Mouse (Mus musculus): ENCODE measurements at regions not wholly inside any gene's neighbourhood (a gene's known extent, or its start where the extent isn't known, plus 50 kb on each side); places are given as distances from the start of the nearest gene placed in this dataset.

DNA sequence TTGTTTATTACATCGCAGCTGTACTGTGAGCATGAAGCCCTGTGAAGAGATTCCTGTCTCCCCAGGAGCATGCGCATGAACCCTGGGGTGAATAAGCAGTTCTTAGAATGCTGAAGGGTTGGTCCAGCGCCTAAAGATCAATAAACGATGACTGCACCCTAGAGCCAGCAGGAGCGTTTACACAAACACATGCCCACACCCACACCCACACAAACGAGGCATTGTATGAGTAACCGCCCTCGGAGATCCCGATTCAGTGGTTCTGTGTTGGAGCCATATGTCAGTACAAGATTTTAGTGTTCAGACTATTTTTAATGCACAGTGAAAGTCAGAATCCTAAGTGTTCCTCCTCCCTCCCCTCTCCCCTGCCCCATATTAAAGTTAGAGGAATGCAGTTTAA is 57.3 kb downstream of the Edn1 start:
- H3K27ac ChIP-seq = no peak overlapping the region
- no peaks in the 10 kb centered on the region for H3K27me3 ChIP-seq (replicated peaks)
- WGBS = 66% methylated on average over 9 of the region's 9 CpGs
- H3K4me2 ChIP-seq (replicated peaks) = no peak overlapping the region
- H3K4me3 ChIP-seq (replicated peaks) = no peak overlapping the region
- no peaks in the 10 kb centered on the region for H3K36me3 ChIP-seq
- no peak overlapping the region for H3K9ac ChIP-seq
- H3K4me1 ChIP-seq (replicated peaks) = no peaks in the 10 kb centered on the region
- H3K9me3 ChIP-seq = no peaks in the 10 kb centered on the region
- no peak for ATAC-seq

- H3K4me3 ChIP-seq (replicated peaks) = no peak overlapping the region
- peak; percentile 82 for ATAC-seq
- 0 out of 2 replicates have a peak, but pooled peaks cover 3% of the 10 kb centered on the region for H3K4me1 ChIP-seq (replicated peaks)
- 64% methylated on average over 7 of the region's 7 CpGs for WGBS
- H3K9ac ChIP-seq = no peak overlapping the region
- no peaks in the 10 kb centered on the region for H3K9me3 ChIP-seq
- H3K27me3 ChIP-seq (replicated peaks) = no peaks in the 10 kb centered on the region
- no peak overlapping the region for H3K4me2 ChIP-seq (replicated peaks)
- H3K36me3 ChIP-seq = no peaks in the 10 kb centered on the region
- H3K27ac ChIP-seq = 0 out of 2 replicates have a peak overlapping the region, but pooled peaks have one; percentile 44
Observed at GRCm38 (mm10) chr13:42367655-42368554, 66.6 kb downstream of the Edn1 start.

- Histone ChIP-seq H3K4me2 (replicated peaks) (no peak overlapping the region), H3K36me3 (no peaks in the 10 kb centered on the region), H3K4me1 (replicated peaks) (0 out of 2 replicates have a peak, but pooled peaks cover 3% of the 10 kb centered on the region), H3K9me3 (no peaks in the 10 kb centered on the region), H3K27me3 (replicated peaks) (no peaks in the 10 kb centered on the region), H3K9ac (no peak overlapping the region), H3K27ac (no peak overlapping the region), H3K4me3 (replicated peaks) (no peak overlapping the region)
- ATAC-seq = no peak
- WGBS = 62% methylated on average over 1 of the region's 1 CpGs
Observed at GRCm38 (mm10) chr13:42369826-42370225, 68.5 kb downstream of the Edn1 start.

DNA sequence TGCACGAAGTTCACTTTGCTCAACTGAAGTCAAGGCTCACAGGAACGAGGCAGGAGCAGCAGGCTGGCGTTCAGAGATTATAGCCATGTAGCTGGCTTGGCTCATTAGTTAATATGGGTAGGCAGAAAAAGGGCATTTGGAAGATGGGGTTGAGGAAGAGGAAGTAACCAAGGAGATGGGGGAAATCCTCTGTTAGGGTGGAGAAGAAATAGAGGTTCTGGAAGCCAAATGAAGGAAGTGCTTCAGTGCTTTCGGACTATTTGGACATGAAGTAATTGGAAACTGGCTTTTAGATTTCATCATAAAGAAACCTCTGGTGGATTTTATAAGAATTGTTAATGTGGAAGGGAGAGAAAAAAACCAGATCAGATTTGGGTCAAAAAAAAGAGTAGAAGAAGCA is 70.9 kb downstream of the Edn1 start:
- Histone ChIP-seq H3K4me1 (replicated peaks) (0 out of 2 replicates have a peak, but pooled peaks cover 3% of the 10 kb centered on the region), H3K27me3 (replicated peaks) (no peaks in the 10 kb centered on the region), H3K9me3 (no peaks in the 10 kb centered on the region), H3K4me2 (replicated peaks) (no peak overlapping the region), H3K9ac (no peak overlapping the region), H3K4me3 (replicated peaks) (no peak overlapping the region), H3K36me3 (no peaks in the 10 kb centered on the region), H3K27ac (no peak overlapping the region)
- WGBS = 83% methylated on average over 4 of the region's 4 CpGs
- no peak for ATAC-seq

- no peak overlapping the region for H3K4me2 ChIP-seq (replicated peaks)
- no peak overlapping the region for H3K9ac ChIP-seq
- H3K27ac ChIP-seq = no peak overlapping the region
- 0 out of 2 replicates have a peak, but pooled peaks cover 3% of the 10 kb centered on the region for H3K4me1 ChIP-seq (replicated peaks)
- 88% methylated on average over 8 of the region's 8 CpGs for WGBS
- H3K4me3 ChIP-seq (replicated peaks) = no peak overlapping the region
- no peaks in the 10 kb centered on the region for H3K9me3 ChIP-seq
- no peaks in the 10 kb centered on the region for H3K27me3 ChIP-seq (replicated peaks)
- no peaks in the 10 kb centered on the region for H3K36me3 ChIP-seq
- ATAC-seq = no peak
Observed at GRCm38 (mm10) chr13:42374181-42374596, 72.9 kb downstream of the Edn1 start.

DNA sequence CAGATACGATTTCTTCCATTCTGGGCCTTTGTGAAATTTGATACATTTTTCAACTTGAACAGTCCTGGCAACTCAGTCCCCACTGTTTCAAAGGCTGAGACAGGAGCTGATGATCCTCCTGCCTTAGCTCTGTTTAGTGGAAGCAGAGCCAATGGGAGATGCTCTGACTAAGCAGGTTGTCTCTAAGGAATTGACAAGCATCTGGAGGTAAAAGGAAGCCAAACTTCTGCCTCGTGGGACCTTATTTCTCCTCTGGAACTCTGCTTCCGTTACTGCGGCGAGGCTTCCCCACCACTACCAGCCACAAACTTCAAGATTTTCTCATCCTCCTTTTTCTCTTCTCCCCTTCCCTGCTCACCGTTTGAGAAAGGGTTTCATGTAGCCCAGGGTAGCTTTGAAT is 78.4 kb downstream of the Edn1 start:
- Histone ChIP-seq H3K27ac (no peak overlapping the region), H3K9me3 (no peaks in the 10 kb centered on the region), H3K4me1 (replicated peaks) (no peaks in the 10 kb centered on the region), H3K36me3 (no peaks in the 10 kb centered on the region), H3K4me2 (replicated peaks) (no peak overlapping the region), H3K27me3 (replicated peaks) (no peaks in the 10 kb centered on the region), H3K9ac (no peak overlapping the region), H3K4me3 (replicated peaks) (no peak overlapping the region)
- no peak for ATAC-seq
- 77% methylated on average over 6 of the region's 6 CpGs for WGBS

DNA sequence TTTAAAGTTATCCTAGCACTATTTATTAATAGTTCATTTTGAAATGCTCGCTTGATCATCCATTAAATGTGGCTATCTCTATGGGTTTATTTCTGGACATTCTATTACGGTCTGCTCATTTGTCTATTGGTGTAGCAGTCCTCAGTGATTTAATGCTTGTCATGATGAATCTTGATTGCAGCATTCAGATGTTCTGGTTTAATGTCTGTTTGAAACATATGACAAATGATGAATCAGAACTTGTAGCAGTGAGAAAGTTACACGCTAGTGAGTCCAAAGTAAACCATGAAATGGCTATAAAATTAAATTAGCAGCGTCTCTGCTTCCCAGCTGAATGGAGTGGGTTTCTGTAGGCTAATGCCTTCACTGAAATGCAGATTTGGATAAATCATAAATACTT is 81.8 kb downstream of the Edn1 start:
- Histone ChIP-seq H3K4me2 (replicated peaks) (no peak overlapping the region), H3K9ac (no peak overlapping the region), H3K36me3 (no peaks in the 10 kb centered on the region), H3K27me3 (replicated peaks) (no peaks in the 10 kb centered on the region), H3K4me1 (replicated peaks) (no peaks in the 10 kb centered on the region), H3K9me3 (no peaks in the 10 kb centered on the region), H3K27ac (no peak overlapping the region), H3K4me3 (replicated peaks) (no peak overlapping the region)
- WGBS = 77% methylated on average over 4 of the region's 4 CpGs
- no peak for ATAC-seq

- H3K36me3 ChIP-seq = no peaks in the 10 kb centered on the region
- ATAC-seq = no peak
- H3K27me3 ChIP-seq (replicated peaks) = no peaks in the 10 kb centered on the region
- H3K4me1 ChIP-seq (replicated peaks) = no peaks in the 10 kb centered on the region
- WGBS = 79% methylated on average over 1 of the region's 1 CpGs
- H3K4me2 ChIP-seq (replicated peaks) = no peak overlapping the region
- H3K4me3 ChIP-seq (replicated peaks) = no peak overlapping the region
- H3K27ac ChIP-seq = no peak overlapping the region
- no peak overlapping the region for H3K9ac ChIP-seq
- H3K9me3 ChIP-seq = no peaks in the 10 kb centered on the region
Observed at GRCm38 (mm10) chr13:42390389-42390788, 89.1 kb downstream of the Edn1 start.

GRCm38 (mm10) chr13:42391330-42392005 is 90.2 kb downstream of the Edn1 start:
- no peak overlapping the region for H3K4me2 ChIP-seq (replicated peaks)
- no peak for ATAC-seq
- H3K9ac ChIP-seq = no peak overlapping the region
- no peaks in the 10 kb centered on the region for H3K36me3 ChIP-seq
- WGBS = 68% methylated on average over 9 of the region's 9 CpGs
- H3K27ac ChIP-seq = no peak overlapping the region
- no peaks in the 10 kb centered on the region for H3K4me1 ChIP-seq (replicated peaks)
- H3K27me3 ChIP-seq (replicated peaks) = no peaks in the 10 kb centered on the region
- H3K4me3 ChIP-seq (replicated peaks) = no peak overlapping the region
- no peaks in the 10 kb centered on the region for H3K9me3 ChIP-seq

- no peaks in the 10 kb centered on the region for H3K27me3 ChIP-seq (replicated peaks)
- H3K36me3 ChIP-seq = no peaks in the 10 kb centered on the region
- H3K27ac ChIP-seq = no peak overlapping the region
- H3K9me3 ChIP-seq = no peaks in the 10 kb centered on the region
- H3K4me2 ChIP-seq (replicated peaks) = no peak overlapping the region
- no peak for ATAC-seq
- WGBS = 94% methylated on average over 7 of the region's 7 CpGs
- H3K9ac ChIP-seq = no peak overlapping the region
- H3K4me1 ChIP-seq (replicated peaks) = no peaks in the 10 kb centered on the region
- no peak overlapping the region for H3K4me3 ChIP-seq (replicated peaks)
Observed at GRCm38 (mm10) chr13:42392701-42393100, 91.4 kb downstream of the Edn1 start.

DNA sequence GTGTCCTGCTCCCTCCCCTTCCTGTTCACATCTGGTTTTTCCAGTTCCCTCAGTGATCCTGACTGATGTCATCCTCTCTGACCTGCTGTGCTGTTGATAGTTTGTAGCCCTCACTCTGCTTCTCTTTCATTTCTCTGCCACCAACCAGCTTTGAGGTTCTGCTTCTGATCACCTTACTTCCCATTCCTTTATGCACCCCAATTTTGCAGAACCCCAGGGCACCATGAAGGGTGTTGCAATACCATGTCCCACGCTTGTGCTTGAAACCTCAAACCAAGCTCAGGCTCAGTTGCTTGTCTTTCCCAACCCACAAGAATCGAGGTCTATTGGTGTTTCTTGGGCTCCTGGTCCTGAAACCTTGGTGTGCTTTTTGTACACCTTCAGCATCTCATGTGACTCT is 93.3 kb downstream of the Edn1 start:
- H3K9me3 ChIP-seq = no peaks in the 10 kb centered on the region
- H3K4me1 ChIP-seq (replicated peaks) = no peaks in the 10 kb centered on the region
- H3K27ac ChIP-seq = no peak overlapping the region
- no peak overlapping the region for H3K4me3 ChIP-seq (replicated peaks)
- no peaks in the 10 kb centered on the region for H3K27me3 ChIP-seq (replicated peaks)
- H3K9ac ChIP-seq = no peak overlapping the region
- WGBS = 78% methylated on average over 2 of the region's 2 CpGs
- H3K4me2 ChIP-seq (replicated peaks) = no peak overlapping the region
- no peaks in the 10 kb centered on the region for H3K36me3 ChIP-seq
- no peak for ATAC-seq

- H3K9me3 ChIP-seq = no peaks in the 10 kb centered on the region
- H3K36me3 ChIP-seq = no peaks in the 10 kb centered on the region
- H3K27ac ChIP-seq = no peak overlapping the region
- no peak for ATAC-seq
- H3K9ac ChIP-seq = no peak overlapping the region
- 51% methylated on average over 2 of the region's 2 CpGs for WGBS
- H3K4me2 ChIP-seq (replicated peaks) = no peak overlapping the region
- H3K4me1 ChIP-seq (replicated peaks) = no peaks in the 10 kb centered on the region
- no peak overlapping the region for H3K4me3 ChIP-seq (replicated peaks)
- H3K27me3 ChIP-seq (replicated peaks) = no peaks in the 10 kb centered on the region
Observed at GRCm38 (mm10) chr13:42401513-42401912, 100.2 kb downstream of the Edn1 start.

Data from intestine, embryonic 15.5 days (tissue).